Mouse (Mus musculus) kidney, postnatal 0 days (tissue): ENCODE data around the gene Cblc. TPM values are rescaled to one million over a fixed set of nuclear protein-coding genes. Genes with fewer than 3 reads are reported as not detected.

Source experiments
- ATAC-seq: fragments of 200-750 bp; cut with Nextera tagmentation; replicated peaks from 2 replicates; pipeline ENCODE4 v1.8.0; 2017; ENCODE audit warnings: low read depth, moderate number of reproducible peaks, moderate TSS enrichment, moderate library complexity; ENCODE audit not compliant: low FRiP score
- DNase-seq: peaks from one replicate; pipeline ENCODE4 v3.0.0-alpha.2; 2016; ENCODE audit warnings: low spot score
- H3K27ac ChIP-seq: fragments of 300-500 bp; sonication (generic); 2 replicates; pipeline ENCODE4 v1.5.1; 2014; ENCODE audit warnings: mild to moderate bottlenecking
- H3K27me3 ChIP-seq: fragments of 300-500 bp; sonication (generic); 2 replicates; pipeline ENCODE4 v1.6.1; 2014; ENCODE audit warnings: low read length, mixed read lengths; ENCODE audit not compliant: insufficient read depth
- H3K36me3 ChIP-seq: fragments of 300-500 bp; sonication (generic); 2 replicates; pipeline ENCODE4 v1.6.1; 2014; ENCODE audit warnings: low read length, mixed read lengths; ENCODE audit not compliant: insufficient read depth
- H3K4me1 ChIP-seq: fragments of 300-500 bp; sonication (generic); replicated peaks from 2 replicates; pipeline ENCODE4 v1.6.1; 2014; ENCODE audit warnings: antibody characterized with exemption, low read length, mixed read lengths; ENCODE audit not compliant: insufficient read depth
- H3K4me2 ChIP-seq: fragments of 300-500 bp; sonication (generic); 2 replicates; pipeline ENCODE4 v1.6.1; 2014; ENCODE audit warnings: mild to moderate bottlenecking, low read length, moderate library complexity, mixed read lengths
- H3K4me3 ChIP-seq: fragments of 300-500 bp; sonication (generic); replicated peaks from 2 replicates; pipeline ENCODE4 v1.5.1; 2014; ENCODE audit warnings: low read depth, low read length
- H3K9ac ChIP-seq: fragments of 300-500 bp; sonication (generic); 2 replicates; pipeline ENCODE4 v1.6.1; 2014; ENCODE audit warnings: low read depth, low read length
- H3K9me3 ChIP-seq: fragments of 300-500 bp; sonication (generic); replicated peaks from 2 replicates; pipeline ENCODE4 v1.6.1; 2016; ENCODE audit warnings: low read length, inconsistent platforms, mixed read lengths
- CTCF ChIP-seq: IDR thresholded peaks from 2 replicates; pipeline ENCODE4 v1.5.1; 2016; ENCODE audit warnings: antibody characterized with exemption, low read depth, mild to moderate bottlenecking, moderate library complexity
- WGBS: fragments of 180-500 bp; shearing (Covaris S2); extraction: QIAGEN DNeasy Blood & Tissue Kit; methylation state at CpG from one replicate; pipeline ENCODE4 v1.1.7; 2014; 5-methylcytosine and 5-hydroxymethylcytosine counted together
- polyA plus RNA-seq: library from polyadenylated mRNA; unstranded; fragments of >200 nt; fragmentation: Nextera tagmentation; extraction: Ambion mirVana; gene quantifications from 2 replicates; pipeline ENCODE4 v1.2.1, GENCODE M21; 2015

Cblc gene
- polyA plus RNA-seq, 1 experiment from 2014 or later: 14.6 TPM

GRCm38 (mm10) chr7:19815296-19816223, 19.0 kb upstream of the Cblc start:
- H3K4me2 ChIP-seq: peak overlapping the region; percentile 79
- H3K9ac ChIP-seq: peak overlapping the region; percentile 53
- H3K9me3 ChIP-seq: no peaks in the 10 kb centered on the region
- TF ChIP-seq CTCF: no peak
- ATAC-seq (no peak), DNase-seq (no peak)
- H3K27ac ChIP-seq: peak overlapping the region; percentile 52
- WGBS: 31% methylated on average over 17 of the region's 17 CpGs
- H3K4me1 ChIP-seq: peaks cover 18% of the 10 kb centered on the region
- H3K27me3 ChIP-seq: no peaks in the 10 kb centered on the region
- no peaks in the 10 kb centered on the region for H3K36me3 ChIP-seq
- peak overlapping the region; percentile 35 for H3K4me3 ChIP-seq

- no peaks in the 10 kb centered on the region for H3K27me3 ChIP-seq
- peaks cover 18% of the 10 kb centered on the region for H3K4me1 ChIP-seq
- no peak overlapping the region for H3K27ac ChIP-seq
- ATAC-seq: no peak
- WGBS: 73% methylated on average over 6 of the region's 6 CpGs
- H3K9ac ChIP-seq: no peak overlapping the region
- no peak overlapping the region for H3K4me2 ChIP-seq
- TF ChIP-seq CTCF: no peak
- H3K4me3 ChIP-seq: no peak overlapping the region
- H3K36me3 ChIP-seq: no peaks in the 10 kb centered on the region
- no peak for DNase-seq
- no peaks in the 10 kb centered on the region for H3K9me3 ChIP-seq
Measured at GRCm38 (mm10) chr7:19813579-19814122, 17.0 kb upstream of the Cblc start.

- no peak for TF ChIP-seq CTCF
- WGBS: 86% methylated on average over 4 of the region's 4 CpGs
- H3K4me1 ChIP-seq: peaks cover 18% of the 10 kb centered on the region
Measured at GRCm38 (mm10) chr7:19813161-19813560, 16.6 kb upstream of the Cblc start.

GRCm38 (mm10) chr7:19811114-19811513, 14.5 kb upstream of the Cblc start:
- Histone ChIP-seq H3K36me3 (no peaks in the 10 kb centered on the region), H3K4me3 (no peak overlapping the region), H3K4me1 (peaks cover 4% of the 10 kb centered on the region; the same call in 1 of the 2 replicates), H3K9me3 (no peaks in the 10 kb centered on the region), H3K27me3 (no peaks in the 10 kb centered on the region), H3K27ac (no peak overlapping the region), H3K4me2 (peak overlapping the region; percentile 27; the same call in 1 of the 2 replicates), H3K9ac (no peak overlapping the region)
- TF ChIP-seq CTCF: no peak
- DNase-seq (peak; percentile 59), ATAC-seq (peak; percentile 57)
- 12% methylated on average over 22 of the region's 22 CpGs for WGBS

More at GRCm38 (mm10) chr7:19813161-19813560, 16.6 kb upstream of the Cblc start:
- Histone ChIP-seq H3K4me3 (no peak overlapping the region), H3K9ac (no peak overlapping the region), H3K36me3 (no peaks in the 10 kb centered on the region), H3K27ac (no peak overlapping the region), H3K27me3 (no peaks in the 10 kb centered on the region), H3K4me2 (no peak overlapping the region), H3K9me3 (no peaks in the 10 kb centered on the region)
- DNase-seq (no peak), ATAC-seq (no peak)

GRCm38 (mm10) chr7:19809369-19809768, 12.8 kb upstream of the Cblc start:
- Histone ChIP-seq H3K27me3 (no peaks in the 10 kb centered on the region), H3K36me3 (no peaks in the 10 kb centered on the region), H3K4me2 (peak overlapping the region; percentile 47), H3K9ac (0 out of 2 replicates have a peak overlapping the region, but pooled peaks have one; percentile 23), H3K9me3 (no peaks in the 10 kb centered on the region), H3K27ac (no peak overlapping the region), H3K4me3 (no peak overlapping the region; the same call in 1 of the 2 replicates), H3K4me1 (no peaks in the 10 kb centered on the region; the same call in 1 of the 2 replicates)
- ATAC-seq (peak; percentile 65), DNase-seq (no peak)
- no peak for TF ChIP-seq CTCF
- 17% methylated on average over 27 of the region's 27 CpGs for WGBS

GRCm38 (mm10) chr7:19806356-19806969, 9.9 kb upstream of the Cblc start:
- H3K36me3 ChIP-seq: no peaks in the 10 kb centered on the region
- no peak overlapping the region for H3K27ac ChIP-seq
- no peak for TF ChIP-seq CTCF
- no peaks in the 10 kb centered on the region for H3K9me3 ChIP-seq
- ATAC-seq (no peak), DNase-seq (no peak)
- no peaks in the 10 kb centered on the region; the same call in 1 of the 2 replicates for H3K4me1 ChIP-seq
- no peak overlapping the region for H3K9ac ChIP-seq
- no peaks in the 10 kb centered on the region for H3K27me3 ChIP-seq
- H3K4me3 ChIP-seq: no peak overlapping the region
- WGBS: 82% methylated on average over 8 of the region's 8 CpGs
- H3K4me2 ChIP-seq: no peak overlapping the region
